Mouse (Mus musculus) B cell, adult (primary cell): ENCODE data around the gene Vmn1r232. TPM values are rescaled to one million over a fixed set of nuclear protein-coding genes. Genes with fewer than 3 reads are reported as not detected.

ENCODE experiments used
- total RNA-seq: library from RNA; stranded (reverse); gene quantifications from 4 replicates; pipeline ENCODE4 v1.2.4, GENCODE M21; 2023; ENCODE audit not compliant: inconsistent age

Vmn1r232 gene
- not detected in 4 replicates for total RNA-seq

GRCm38 (mm10) chr17:20919614-20920013, at the start of gene Vmn1r232:
Vmn1r232 (minus strand) TSS chr17:20919714.

DNA sequence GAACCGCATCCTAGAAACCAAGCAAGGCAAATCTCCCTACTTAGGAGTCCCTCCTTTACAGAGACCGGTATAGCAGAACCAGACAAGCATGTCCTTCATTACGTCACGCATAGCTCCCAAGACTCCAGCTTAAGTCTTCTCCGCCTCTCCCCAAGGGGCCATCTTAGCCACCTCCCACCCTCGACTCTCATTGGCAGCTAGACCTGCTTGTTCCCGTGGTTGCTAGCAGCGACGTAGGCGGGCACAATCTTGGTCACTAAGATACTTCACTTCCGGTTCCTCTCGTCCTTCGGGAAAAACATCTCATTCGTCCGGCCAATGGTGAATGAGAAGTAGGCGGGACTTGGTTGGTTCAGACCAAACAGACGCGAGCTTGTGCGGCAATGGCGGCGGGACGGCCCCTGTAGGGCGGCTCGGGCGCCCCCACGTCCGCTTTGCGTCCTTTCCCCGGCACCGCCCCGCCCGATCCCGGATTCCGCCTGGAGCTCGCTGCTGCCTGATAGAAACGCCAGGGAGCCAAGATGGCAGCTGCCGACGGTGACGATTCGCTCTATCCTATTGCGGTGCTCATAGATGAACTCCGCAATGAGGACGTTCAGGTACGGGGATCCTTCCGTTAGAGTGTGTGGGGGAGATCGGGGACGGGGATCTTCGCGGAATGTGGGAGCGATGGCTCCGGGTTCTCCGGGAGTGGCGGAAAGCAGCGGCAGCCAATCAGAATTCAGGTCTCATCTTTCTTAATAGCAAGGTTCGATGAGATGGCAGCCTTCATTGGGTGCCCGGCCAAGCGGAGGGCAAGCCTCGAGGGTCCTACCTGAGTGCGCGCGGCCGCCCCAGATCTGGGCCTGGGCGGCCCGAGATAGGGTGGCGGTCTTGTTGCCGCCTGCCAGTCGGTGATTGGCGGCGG, 25.7 kb upstream of the Vmn1r232 start, which contains the start of gene Ppp2r1a:
Ppp2r1a (plus strand) TSS at position 327 of the 907 bp plus-strand sequence.

DNA sequence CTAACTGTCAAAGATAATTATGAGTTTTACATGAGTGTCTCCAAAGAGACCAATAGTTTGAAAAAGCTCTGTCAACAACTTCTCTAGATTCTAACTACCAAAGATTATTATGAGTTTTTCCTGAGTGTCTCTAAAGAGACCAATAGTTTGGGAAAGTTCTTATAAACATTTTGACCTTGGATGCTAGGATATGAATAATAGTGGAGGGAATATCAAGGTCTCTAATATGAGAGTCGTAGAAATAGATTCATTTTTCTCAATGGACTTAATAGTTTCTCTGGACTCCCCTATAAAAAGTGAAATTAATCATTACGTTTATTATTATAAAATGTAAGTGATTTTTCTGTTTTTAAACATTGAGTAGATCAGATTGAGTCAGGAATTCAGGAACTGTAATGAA, 14.5 kb downstream of the Vmn1r232 start, which contains the start of gene Vmn1r231:
Vmn1r231 (minus strand) TSS at position 101 of the 400 bp plus-strand sequence.

Other genes starting within 250 kb of the Vmn1r232 start
- gene Vmn1r226, start 236.9 kb downstream of the Vmn1r232 start, total RNA-seq: not detected in 4 replicates
- not detected in 4 replicates for gene Vmn1r227, start 189.9 kb downstream of the Vmn1r232 start, total RNA-seq
- not detected in 4 replicates for gene Vmn1r228, start 133.6 kb downstream of the Vmn1r232 start, total RNA-seq
- gene Vmn1r229, start 108.2 kb downstream of the Vmn1r232 start, total RNA-seq: 0.06 TPM in 2 of 4 replicates, not detected in the others
- gene Vmn1r230, start 79.3 kb downstream of the Vmn1r232 start, total RNA-seq: not detected in 4 replicates
- gene Vmn1r231, start 14.6 kb downstream of the Vmn1r232 start, total RNA-seq: not detected in 4 replicates
- gene Ppp2r1a, start 25.6 kb upstream of the Vmn1r232 start, total RNA-seq: 270 to 318 TPM (median 301 TPM) in 4 replicates
- gene Vmn1r233, start 76.8 kb upstream of the Vmn1r232 start, total RNA-seq: not detected in 4 replicates
- 14.4 to 18.0 TPM (median 16.1 TPM) in 4 replicates for gene Zfp160, start 89.2 kb upstream of the Vmn1r232 start, total RNA-seq